In genomic region chr17:87352898-87353225, GRCm38 (mm10) we compare ENCODE assay signal across 15 mouse cellular contexts.
DNase-seq lines count a peak whose midpoint lies in the region; ATAC-seq and TF ChIP-seq lines count a peak whose summit lies in the region.
"Had no signal": no experiment of that assay in that cellular context is flagged by ENCODE, and none has a peak within 500 bp of the region (broad histone marks: within the 10 kb centered on the region; RNA-seq: fewer than 3 reads in every experiment).

No protein-coding gene starts in this region.

- TF ChIP-seq CTCF in gastrocnemius, adult 2 months (IDR thresholded peaks at IDR 0.05) = no peak

- no peak overlapping the region for H3K4me2 ChIP-seq in midbrain, embryonic 12.5 days (replicated peaks)
- H3K4me2 ChIP-seq in midbrain, embryonic 16.5 days (ENCODE audit: low read length) = no peak overlapping the region

- peak overlapping the region; percentile 98 for H3K27ac ChIP-seq in gastrocnemius, adult 2 months
- H3K27ac ChIP-seq in midbrain, embryonic 12.5 days (replicated peaks) = no peak overlapping the region
- no peak overlapping the region for H3K27ac ChIP-seq in midbrain, embryonic 16.5 days (ENCODE audit: low read length)

- intact Hi-C loops in gastrocnemius, adult 2 months (cut with DNase I) = loop anchor here (2.0 kb wide), 2 partner anchors 14 to 24 kb away; no protein-coding TSS in a partner anchor
- intact Hi-C loops in gastrocnemius, postnatal 14 days (cut with DNase I; ENCODE audit: low total_unique reads) = no loop called here

- peaks cover 45% of the 10 kb centered on the region for H3K4me1 ChIP-seq in midbrain, embryonic 12.5 days
- H3K4me1 ChIP-seq in midbrain, embryonic 16.5 days (ENCODE audit: control insufficient read depth, insufficient read depth, low read length) = peaks cover 18% of the 10 kb centered on the region

- H3K4me3 ChIP-seq in gastrocnemius, adult 2 months = no peak overlapping the region
- H3K4me3 ChIP-seq in midbrain, embryonic 12.5 days = no peak overlapping the region
- no peak overlapping the region for H3K4me3 ChIP-seq in midbrain, embryonic 16.5 days (ENCODE audit: low read depth, low read length)

- H3K27me3 ChIP-seq in midbrain, embryonic 12.5 days = no peaks in the 10 kb centered on the region; the same call in 1 of the 2 replicates
- H3K27me3 ChIP-seq in midbrain, embryonic 16.5 days (ENCODE audit: control insufficient read depth, insufficient read depth, low read depth, low read length) = no peaks in the 10 kb centered on the region

- 17% methylated on average over 1 of the region's 1 CpGs for WGBS in midbrain, embryonic 12.5 days
- WGBS in midbrain, embryonic 16.5 days = 14% methylated on average over 1 of the region's 1 CpGs

- no peak overlapping the region for H3K9ac ChIP-seq in midbrain, embryonic 12.5 days (replicated peaks)
- H3K9ac ChIP-seq in midbrain, embryonic 16.5 days (ENCODE audit: low read depth, low read length) = no peak overlapping the region

- no peak for DNase-seq in gastrocnemius, adult 2 months
- DNase-seq in gastrocnemius, postnatal 14 days = no peak
- peak; percentile 29 for DNase-seq in kidney, postnatal 10 days
- DNase-seq in skeletal muscle tissue, adult 2 months (ENCODE audit: low read depth, low spot score) = peak; percentile 46
- no peak for DNase-seq in layer of hippocampus, postnatal 25 days (ENCODE audit: extremely low spot score in 1 of 2, low spot score in 1 of 2)
- DNase-seq in spleen, adult 12 weeks (ENCODE audit: low spot score) = no peak
- DNase-seq: heart, adult 18-20 months; heart, postnatal 14 days; layer of hippocampus, adult 9-11 months; left cerebral cortex, postnatal 4 days; lung, postnatal 4 days; right cerebral cortex, adult 18-20 months; thymus, postnatal 36 days had no signal

- no peaks in the 10 kb centered on the region for H3K9me3 ChIP-seq in midbrain, embryonic 12.5 days
- H3K9me3 ChIP-seq in midbrain, embryonic 16.5 days (replicated peaks; ENCODE audit: control insufficient read depth, low read length, poor library complexity, severe bottlenecking) = no peaks in the 10 kb centered on the region

- no peaks in the 10 kb centered on the region for H3K36me3 ChIP-seq in midbrain, embryonic 12.5 days
- H3K36me3 ChIP-seq in midbrain, embryonic 16.5 days (ENCODE audit: control insufficient read depth, insufficient read depth, low read length) = no peaks in the 10 kb centered on the region

- peak; percentile 7; the same call in 1 of the 2 replicates for ATAC-seq in midbrain, embryonic 12.5 days (ENCODE audit: low FRiP score, low read depth)
- no peak for ATAC-seq in midbrain, embryonic 16.5 days

Comparison
In these comparisons a context has a peak if more than half of its experiments do, and no peak if none do; other contexts are left out.
1. DNase-seq: peak in kidney, postnatal 10 days (single experiment) and skeletal muscle tissue, adult 2 months (single experiment); none in gastrocnemius, adult 2 months (single experiment), gastrocnemius, postnatal 14 days (single experiment), layer of hippocampus, postnatal 25 days (0 of 2) and spleen, adult 12 weeks (single experiment).